In genomic region chr2:73351927-73352374, GRCm38 (mm10) we compare ENCODE assay signal across 8 mouse cellular contexts. TPM values are rescaled to one million over a fixed set of nuclear protein-coding genes. Genes with fewer than 3 reads are reported as not detected.
DNase-seq lines count a peak whose midpoint lies in the region; ATAC-seq lines count a peak whose summit lies in the region.

No protein-coding gene starts in this region.

- no peaks in the 10 kb centered on the region for H3K36me3 ChIP-seq in heart, embryonic 14.5 days (ENCODE audit: control insufficient read depth, insufficient read depth, low read length)

- H3K4me2 ChIP-seq in heart, embryonic 14.5 days (ENCODE audit: low read length) = peak overlapping the region; percentile 44

- 0 out of 4 replicates have a peak overlapping the region, but pooled peaks of 1 of the 2 experiments have one; percentile 4 for H3K4me3 ChIP-seq in heart, embryonic 14.5 days (ENCODE audit: control insufficient read depth in 1 of 2, insufficient read depth in 1 of 2, low read depth in 1 of 2, low read length in 2 of 2)

- DNase-seq in kidney, adult 11 months = peak; percentile 8
- no peak for DNase-seq in kidney, adult 8-10 months
- peak; percentile 41 for DNase-seq in cerebellum, adult 11-12 months
- DNase-seq in layer of hippocampus, postnatal 10 days (ENCODE audit: low spot score in 2 of 2) = peak; percentile 22 to 27
- DNase-seq in adrenal gland, postnatal 36 days = no peak
- DNase-seq in thymus, postnatal 36 days = no peak

- peaks cover 0 to 14% of the 10 kb centered on the region in 2 experiments; a peak in 2 of 4 replicates for H3K4me1 ChIP-seq in heart, embryonic 14.5 days (ENCODE audit: control insufficient read depth in 2 of 2, insufficient read depth in 2 of 2, low read length in 2 of 2)

- H3K9ac ChIP-seq in heart, embryonic 14.5 days (ENCODE audit: low read length) = no peak overlapping the region

- H3K9me3 ChIP-seq in heart, embryonic 14.5 days (ENCODE audit: control insufficient read depth, low read length) = no peaks in the 10 kb centered on the region

- WGBS in heart, embryonic 14.5 days = 15% methylated on average over 7 of the region's 7 CpGs

- H3K27me3 ChIP-seq in heart, embryonic 14.5 days (ENCODE audit: control insufficient read depth, insufficient read depth, low read length) = no peaks in the 10 kb centered on the region

- ATAC-seq in heart, embryonic 14.5 days (ENCODE audit: insufficient number of reproducible peaks, insufficient read depth, low FRiP score, low read depth) = no peak; the same call in 1 of the 2 replicates
- ATAC-seq in erythroblast, adult 5-6 weeks (replicated peaks; ENCODE audit: low FRiP score, poor library complexity, severe bottlenecking) = no peak

- H3K27ac ChIP-seq in heart, embryonic 14.5 days (replicated peaks in 1 of 2; ENCODE audit: control insufficient read depth in 1 of 2, insufficient read depth in 1 of 2, low read depth in 2 of 2, low read length in 2 of 2) = no peak overlapping the region; a peak in 1 of 4 replicates

RNA-seq across cellular contexts. Expression of gene Gpr155, which starts 34.4 kb away (rescaled TPM):
- 6.0 and 6.9 TPM in 2 replicates for polyA plus RNA-seq in heart, embryonic 14.5 days (2014; fragmentation: Nextera tagmentation; extraction: Ambion mirVana)
- total RNA-seq in layer of hippocampus, postnatal 10 days (2021) = 10 to 100 TPM; 36.2 to 40.1 TPM
- total RNA-seq in erythroblast, adult 5-6 weeks (2015; ENCODE audit: low replicate concordance) = 5.8 and 7.3 TPM in 2 replicates
- 9.3 and 10.6 TPM in 2 replicates for total RNA-seq in erythroblast, adult 5-6 weeks (2017; ENCODE audit: low replicate concordance)
- total RNA-seq in adrenal gland, postnatal 36 days (2021) = 1 to 10 TPM; 5.3 to 6.0 TPM

RNA-seq across cellular contexts. Expression of gene Cir1, which starts 39.5 kb away (rescaled TPM):
- polyA plus RNA-seq in heart, embryonic 14.5 days (2014; fragmentation: Nextera tagmentation; extraction: Ambion mirVana) = 15.4 and 19.0 TPM in 2 replicates
- 10 to 100 TPM; 22.8 to 26.7 TPM for total RNA-seq in layer of hippocampus, postnatal 10 days (2021)
- total RNA-seq in erythroblast, adult 5-6 weeks (2015; ENCODE audit: low replicate concordance) = 57.6 and 67.9 TPM in 2 replicates
- total RNA-seq in erythroblast, adult 5-6 weeks (2017; ENCODE audit: low replicate concordance) = 76.7 and 127 TPM in 2 replicates
- total RNA-seq in adrenal gland, postnatal 36 days (2021) = 10 to 100 TPM; 15.7 to 21.3 TPM

RNA-seq across cellular contexts. Expression of gene Scrn3, which starts 39.5 kb away (rescaled TPM):
- polyA plus RNA-seq in heart, embryonic 14.5 days (2014; fragmentation: Nextera tagmentation; extraction: Ambion mirVana) = 13.7 and 14.3 TPM in 2 replicates
- 10 to 100 TPM; 12.1 to 12.6 TPM for total RNA-seq in layer of hippocampus, postnatal 10 days (2021)
- total RNA-seq in erythroblast, adult 5-6 weeks (2015; ENCODE audit: low replicate concordance) = 19.2 and 21.1 TPM in 2 replicates
- 32.5 and 33.6 TPM in 2 replicates for total RNA-seq in erythroblast, adult 5-6 weeks (2017; ENCODE audit: low replicate concordance)
- 10 to 100 TPM; 18.8 to 26.8 TPM for total RNA-seq in adrenal gland, postnatal 36 days (2021)

Comparison
In these comparisons a context has a peak if more than half of its experiments do, and no peak if none do; other contexts are left out.
1. DNase-seq: peak in kidney, adult 11 months (single experiment), cerebellum, adult 11-12 months (single experiment) and layer of hippocampus, postnatal 10 days (2 of 2); none in kidney, adult 8-10 months (0 of 2), adrenal gland, postnatal 36 days (0 of 2) and thymus, postnatal 36 days (0 of 2).